Mouse (Mus musculus) frontal cortex, postnatal 10 days (tissue): ENCODE data around the gene Arv1.

Experiments
- DNase-seq, 2 experiments: peaks; one replicate each; pipeline ENCODE4 v3.0.0; 2022; ENCODE audit warnings: low spot score in 2 of 2, mixed read lengths in 1 of 2

The Arv1 gene

GRCm38 (mm10) chr8:124721862-124722515 is at the start of gene Arv1, which contains the start of gene Ttc13:
Arv1 (plus strand) TSS chr8:124722139.
Ttc13 (minus strand) TSS chr8:124721983.
- peak; percentile 93 to 95 for DNase-seq

- DNase-seq, result no peak
These were observed 49.6 kb upstream of the Arv1 start for GRCm38 (mm10) chr8:124672345-124672744.

- no peak for DNase-seq
These were observed 45.3 kb upstream of the Arv1 start for GRCm38 (mm10) chr8:124676661-124677060.

GRCm38 (mm10) chr8:124677078-124677477 is 44.9 kb upstream of the Arv1 start:
- no peak for DNase-seq

GRCm38 (mm10) chr8:124677486-124677885 is 44.5 kb upstream of the Arv1 start:
- peak; percentile 83 to 84 for DNase-seq

GRCm38 (mm10) chr8:124678246-124678645 is 43.7 kb upstream of the Arv1 start:
- DNase-seq, result no peak

GRCm38 (mm10) chr8:124681077-124681791 is 40.7 kb upstream of the Arv1 start:
- DNase-seq, result no peak

- DNase-seq, result no peak
These were observed 40.2 kb upstream of the Arv1 start for GRCm38 (mm10) chr8:124681792-124682157.

GRCm38 (mm10) chr8:124682218-124682617 is 39.7 kb upstream of the Arv1 start:
- DNase-seq, result no peak

GRCm38 (mm10) chr8:124688899-124689298 is 33.0 kb upstream of the Arv1 start:
- no peak for DNase-seq

GRCm38 (mm10) chr8:124691706-124692105 is 30.2 kb upstream of the Arv1 start:
- DNase-seq, result no peak

GRCm38 (mm10) chr8:124695424-124696100 is 26.4 kb upstream of the Arv1 start:
- DNase-seq, result no peak

- DNase-seq, result no peak
These were observed 21.7 kb upstream of the Arv1 start for GRCm38 (mm10) chr8:124700271-124700670.

- DNase-seq, result no peak
These were observed 20.9 kb upstream of the Arv1 start for GRCm38 (mm10) chr8:124701023-124701422.

- no peak for DNase-seq
These were observed 19.8 kb upstream of the Arv1 start for GRCm38 (mm10) chr8:124702183-124702582.

- no peak for DNase-seq
These were observed 18.4 kb upstream of the Arv1 start for GRCm38 (mm10) chr8:124703526-124703925.

- no peak for DNase-seq
These were observed 17.6 kb upstream of the Arv1 start for GRCm38 (mm10) chr8:124704376-124704775.

- no peak for DNase-seq
These were observed 16.1 kb upstream of the Arv1 start for GRCm38 (mm10) chr8:124705823-124706222.

GRCm38 (mm10) chr8:124713207-124713606 is 8.7 kb upstream of the Arv1 start:
- DNase-seq, result no peak

GRCm38 (mm10) chr8:124715736-124716135 is 6.2 kb upstream of the Arv1 start:
- DNase-seq, result no peak

GRCm38 (mm10) chr8:124720133-124720532 is 1.8 kb upstream of the Arv1 start:
- no peak for DNase-seq

- peak in 1 of 2 experiments; percentile 42 for DNase-seq
These were observed 739 bp upstream of the Arv1 start for GRCm38 (mm10) chr8:124720938-124721861.
